Mouse (Mus musculus): ENCODE results near the gene Sarnp. TPM values are rescaled to one million over a fixed set of nuclear protein-coding genes. Genes with fewer than 3 reads are reported as not detected.
"Not testable (repeated sequence)": the region's sequence is repeated elsewhere in the genome, so short reads cannot be mapped to it uniquely, and the experiment has no call there.

The Sarnp gene
- polyA plus RNA-seq, 1 experiment: 13.7 TPM

- peaks cover 3% of the 10 kb centered on the region; the same call in 1 of the 2 replicates for H3K4me1 ChIP-seq (ENCODE audit: control insufficient read depth, insufficient read depth, low read length)
- DNase-seq: no peak
- H3K27me3 ChIP-seq (replicated peaks; ENCODE audit: control insufficient read depth, insufficient read depth, low read length): no peaks in the 10 kb centered on the region
- WGBS: 79% methylated on average over 4 of the region's 4 CpGs
- no peaks in the 10 kb centered on the region; the same call in 1 of the 2 replicates for H3K36me3 ChIP-seq (ENCODE audit: control insufficient read depth, insufficient read depth, low read length)
- no peak for TF ChIP-seq CTCF (conservative IDR thresholded peaks at IDR 0.05; ENCODE audit: insufficient read depth, insufficient read length, low read depth, low read length)
- TF ChIP-seq POLR2A (IDR thresholded peaks at IDR 0.05; ENCODE audit: low read depth, low read length): no peak
- no peak overlapping the region for H3K4me3 ChIP-seq (ENCODE audit: insufficient read depth, low read depth, low read length)
- no peak overlapping the region for H3K27ac ChIP-seq (ENCODE audit: insufficient read depth, low read depth, low read length)
These were observed 3.1 kb downstream of the Sarnp start for GRCm38 (mm10) chr10:128820217-128820616.

- no peaks in the 10 kb centered on the region; the same call in 1 of the 2 replicates for H3K36me3 ChIP-seq (ENCODE audit: control insufficient read depth, insufficient read depth, low read length)
- H3K27ac ChIP-seq (ENCODE audit: insufficient read depth, low read depth, low read length): peak within 1 kb of the TSS; percentile 54; the same call in 1 of the 2 replicates
- peak; percentile 100 for DNase-seq
- under 1% methylated on average over 46 of the region's 46 CpGs for WGBS
- TF ChIP-seq POLR2A (IDR thresholded peaks at IDR 0.05; ENCODE audit: low read depth, low read length): peak; percentile 26
- TF ChIP-seq CTCF (conservative IDR thresholded peaks at IDR 0.05; ENCODE audit: insufficient read depth, insufficient read length, low read depth, low read length): no peak
- H3K27me3 ChIP-seq (replicated peaks; ENCODE audit: control insufficient read depth, insufficient read depth, low read length): no peaks in the 10 kb centered on the region
- peaks cover 3% of the 10 kb centered on the region; the same call in 1 of the 2 replicates for H3K4me1 ChIP-seq (ENCODE audit: control insufficient read depth, insufficient read depth, low read length)
- peak within 1 kb of the TSS; percentile 81 for H3K4me3 ChIP-seq (ENCODE audit: insufficient read depth, low read depth, low read length)
These were observed 4.4 kb downstream of the Sarnp start, which contains the start of gene Ormdl2 for GRCm38 (mm10) chr10:128821358-128822056. Gene Ormdl2, minus strand, starts transcription at chr10:128821645.

- TF ChIP-seq POLR2A (IDR thresholded peaks at IDR 0.05; ENCODE audit: low read depth, low read length) (no peak), CTCF (conservative IDR thresholded peaks at IDR 0.05; ENCODE audit: insufficient read depth, insufficient read length, low read depth, low read length) (no peak)
- H3K36me3 ChIP-seq (ENCODE audit: control insufficient read depth, insufficient read depth, low read length): no peaks in the 10 kb centered on the region; the same call in 1 of the 2 replicates
- peak overlapping the region; percentile 81 for H3K4me3 ChIP-seq (ENCODE audit: insufficient read depth, low read depth, low read length)
- peaks cover 3% of the 10 kb centered on the region; the same call in 1 of the 2 replicates for H3K4me1 ChIP-seq (ENCODE audit: control insufficient read depth, insufficient read depth, low read length)
- 2% methylated on average over 13 of the region's 13 CpGs for WGBS
- no peaks in the 10 kb centered on the region for H3K27me3 ChIP-seq (replicated peaks; ENCODE audit: control insufficient read depth, insufficient read depth, low read length)
- H3K27ac ChIP-seq (ENCODE audit: insufficient read depth, low read depth, low read length): peak overlapping the region; percentile 54; the same call in 1 of the 2 replicates
- DNase-seq: no peak
These were observed 5.0 kb downstream of the Sarnp start for GRCm38 (mm10) chr10:128822135-128822534.

GRCm38 (mm10) chr10:128823087-128823486, 6.0 kb downstream of the Sarnp start:
- not testable (repeated sequence) for DNase-seq; H3K36me3 ChIP-seq (ENCODE audit: control insufficient read depth, insufficient read depth, low read length); H3K27me3 ChIP-seq (replicated peaks; ENCODE audit: control insufficient read depth, insufficient read depth, low read length); H3K27ac ChIP-seq (ENCODE audit: insufficient read depth, low read depth, low read length); H3K4me1 ChIP-seq (ENCODE audit: control insufficient read depth, insufficient read depth, low read length); H3K4me3 ChIP-seq (ENCODE audit: insufficient read depth, low read depth, low read length)
- WGBS: 77% methylated on average over 4 of the region's 4 CpGs

- Histone ChIP-seq H3K4me1 (ENCODE audit: control insufficient read depth, insufficient read depth, low read length) (peaks cover 3% of the 10 kb centered on the region; the same call in 1 of the 2 replicates), H3K36me3 (ENCODE audit: control insufficient read depth, insufficient read depth, low read length) (no peaks in the 10 kb centered on the region; the same call in 1 of the 2 replicates), H3K27me3 (replicated peaks; ENCODE audit: control insufficient read depth, insufficient read depth, low read length) (no peaks in the 10 kb centered on the region), H3K4me3 (ENCODE audit: insufficient read depth, low read depth, low read length) (no peak overlapping the region), H3K27ac (ENCODE audit: insufficient read depth, low read depth, low read length) (no peak overlapping the region)
- TF ChIP-seq CTCF (conservative IDR thresholded peaks at IDR 0.05; ENCODE audit: insufficient read depth, insufficient read length, low read depth, low read length) (no peak), POLR2A (IDR thresholded peaks at IDR 0.05; ENCODE audit: low read depth, low read length) (no peak)
- DNase-seq: no peak
- 92% methylated on average over 9 of the region's 9 CpGs for WGBS
These were observed 6.7 kb downstream of the Sarnp start for GRCm38 (mm10) chr10:128823821-128824220.

- H3K4me1 ChIP-seq (ENCODE audit: control insufficient read depth, insufficient read depth, low read length): no peaks in the 10 kb centered on the region
- H3K27ac ChIP-seq (ENCODE audit: insufficient read depth, low read depth, low read length): no peak overlapping the region
- TF ChIP-seq CTCF (conservative IDR thresholded peaks at IDR 0.05; ENCODE audit: insufficient read depth, insufficient read length, low read depth, low read length) (no peak), POLR2A (IDR thresholded peaks at IDR 0.05; ENCODE audit: low read depth, low read length) (no peak)
- no peak overlapping the region for H3K4me3 ChIP-seq (ENCODE audit: insufficient read depth, low read depth, low read length)
- peaks cover 3% of the 10 kb centered on the region for H3K36me3 ChIP-seq (ENCODE audit: control insufficient read depth, insufficient read depth, low read length)
- H3K27me3 ChIP-seq (replicated peaks; ENCODE audit: control insufficient read depth, insufficient read depth, low read length): no peaks in the 10 kb centered on the region
- no peak for DNase-seq
These were observed 20.3 kb downstream of the Sarnp start for GRCm38 (mm10) chr10:128837400-128837799.

GRCm38 (mm10) chr10:128839434-128839833, 22.3 kb downstream of the Sarnp start:
- Histone ChIP-seq H3K36me3 (ENCODE audit: control insufficient read depth, insufficient read depth, low read length) (peaks cover 8% of the 10 kb centered on the region), H3K27ac (ENCODE audit: insufficient read depth, low read depth, low read length) (no peak overlapping the region), H3K27me3 (replicated peaks; ENCODE audit: control insufficient read depth, insufficient read depth, low read length) (no peaks in the 10 kb centered on the region), H3K4me1 (ENCODE audit: control insufficient read depth, insufficient read depth, low read length) (no peaks in the 10 kb centered on the region), H3K4me3 (ENCODE audit: insufficient read depth, low read depth, low read length) (no peak overlapping the region)
- TF ChIP-seq CTCF (conservative IDR thresholded peaks at IDR 0.05; ENCODE audit: insufficient read depth, insufficient read length, low read depth, low read length) (no peak), POLR2A (IDR thresholded peaks at IDR 0.05; ENCODE audit: low read depth, low read length) (no peak)
- DNase-seq: no peak

All from kidney, adult 2 months (tissue).